Mouse (Mus musculus) lung, embryonic 14.5 days (tissue): Measurements from ENCODE around the gene Nemp2. TPM values are rescaled to one million over a fixed set of nuclear protein-coding genes. Genes with fewer than 3 reads are reported as not detected.

Source experiments
- ATAC-seq: fragments of 200-750 bp; cut with Nextera tagmentation; 2 replicates; pipeline ENCODE4 v1.8.0; 2017; ENCODE audit warnings: mild to moderate bottlenecking, moderate TSS enrichment, moderate library complexity; ENCODE audit not compliant: insufficient read depth
- DNase-seq: peaks from one replicate; pipeline ENCODE4 v3.0.0-alpha.2; 2015
- H3K27ac ChIP-seq: fragments of 300-500 bp; sonication (generic); 2 replicates; pipeline ENCODE4 v1.5.1; 2014; ENCODE audit warnings: low read depth, mild to moderate bottlenecking, moderate library complexity
- H3K27me3 ChIP-seq: fragments of 300-500 bp; sonication (generic); 2 replicates; pipeline ENCODE4 v1.6.1; 2014; ENCODE audit warnings: low read length, control low read depth; ENCODE audit not compliant: insufficient read depth
- H3K36me3 ChIP-seq: fragments of 300-500 bp; sonication (generic); 2 replicates; pipeline ENCODE4 v1.6.1; 2014; ENCODE audit warnings: control low read depth; ENCODE audit not compliant: insufficient read depth
- H3K4me1 ChIP-seq: fragments of 300-500 bp; sonication (generic); 2 replicates; pipeline ENCODE4 v1.6.1; 2014; ENCODE audit warnings: antibody characterized with exemption, control low read depth; ENCODE audit not compliant: insufficient read depth
- H3K4me2 ChIP-seq: fragments of 300-500 bp; sonication (generic); 2 replicates; pipeline ENCODE4 v1.6.1; 2014; ENCODE audit warnings: mild to moderate bottlenecking
- H3K4me3 ChIP-seq: fragments of 300-500 bp; sonication (generic); 2 replicates; pipeline ENCODE4 v1.5.1; 2014; ENCODE audit warnings: low read depth, low read length
- H3K9ac ChIP-seq: fragments of 300-500 bp; sonication (generic); 2 replicates; pipeline ENCODE4 v1.6.1; 2014
- H3K9me3 ChIP-seq: fragments of 300-500 bp; sonication (generic); 2 replicates; pipeline ENCODE4 v1.6.1; 2016; ENCODE audit warnings: low read depth, low read length, control low read depth
- CTCF ChIP-seq: IDR thresholded peaks from 2 replicates; pipeline ENCODE4 v1.5.1; 2016; ENCODE audit warnings: antibody characterized with exemption, low read depth
- WGBS: fragments of 180-500 bp; shearing (Covaris S2); extraction: QIAGEN DNeasy Blood & Tissue Kit; methylation state at CpG from one replicate; pipeline ENCODE4 v1.1.7; 2014; 5-methylcytosine and 5-hydroxymethylcytosine counted together
- polyA plus RNA-seq: library from polyadenylated mRNA; unstranded; fragments of >200 nt; fragmentation: Nextera tagmentation; extraction: Ambion mirVana; gene quantifications from 2 replicates; pipeline ENCODE4 v1.2.1, GENCODE M21; 2014

The Nemp2 gene
- polyA plus RNA-seq, 1 experiment from 2014 or later, result 14.3 TPM

DNA sequence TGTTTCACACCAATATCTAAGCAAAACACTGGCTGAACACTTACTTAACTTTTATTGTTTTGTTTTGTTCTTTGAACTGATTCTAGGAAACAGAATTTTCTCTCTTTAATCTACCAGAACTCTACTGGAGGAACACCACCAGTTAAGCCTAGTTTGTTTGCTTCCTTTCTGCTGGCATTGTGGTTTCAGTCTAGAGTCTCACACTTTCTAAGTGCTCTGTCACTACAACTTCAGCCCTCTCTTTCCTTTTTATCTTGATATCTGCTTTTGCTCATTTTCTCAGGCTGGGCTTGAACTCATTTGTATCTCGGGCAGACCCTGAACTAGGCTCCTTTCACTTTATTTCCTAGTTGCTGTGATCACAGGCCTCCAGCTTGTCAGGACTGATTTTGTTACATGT is 22.8 kb upstream of the Nemp2 start:
- 69% methylated on average over 1 of the region's 1 CpGs for WGBS
- no peak for ATAC-seq
- no peak for TF ChIP-seq CTCF

GRCm38 (mm10) chr1:52608486-52608885 is 22.0 kb upstream of the Nemp2 start:
- Histone ChIP-seq H3K27me3 (no peaks in the 10 kb centered on the region), H3K36me3 (no peaks in the 10 kb centered on the region), H3K9ac (no peak overlapping the region), H3K27ac (no peak overlapping the region), H3K9me3 (no peaks in the 10 kb centered on the region), H3K4me1 (no peaks in the 10 kb centered on the region), H3K4me2 (no peak overlapping the region), H3K4me3 (no peak overlapping the region)
- WGBS, result 67% methylated on average over 4 of the region's 4 CpGs
- no peak for TF ChIP-seq CTCF
- no peak for DNase-seq
- ATAC-seq, result no peak

More for the DNA sequence above, 22.8 kb upstream of the Nemp2 start:
- H3K36me3 ChIP-seq, result no peaks in the 10 kb centered on the region
- H3K9ac ChIP-seq, result no peak overlapping the region
- H3K4me1 ChIP-seq, result no peaks in the 10 kb centered on the region
- no peak overlapping the region for H3K4me3 ChIP-seq
- H3K4me2 ChIP-seq, result no peak overlapping the region
- DNase-seq, result no peak
- H3K27me3 ChIP-seq, result no peaks in the 10 kb centered on the region
- no peak overlapping the region for H3K27ac ChIP-seq
- no peaks in the 10 kb centered on the region for H3K9me3 ChIP-seq

GRCm38 (mm10) chr1:52618217-52618616 is 12.3 kb upstream of the Nemp2 start:
- Histone ChIP-seq H3K36me3 (no peaks in the 10 kb centered on the region), H3K4me2 (no peak overlapping the region), H3K27me3 (no peaks in the 10 kb centered on the region), H3K9me3 (no peaks in the 10 kb centered on the region), H3K27ac (no peak overlapping the region), H3K9ac (no peak overlapping the region), H3K4me3 (no peak overlapping the region), H3K4me1 (no peaks in the 10 kb centered on the region)
- no peak for ATAC-seq
- DNase-seq, result no peak
- 30% methylated on average over 1 of the region's 1 CpGs for WGBS
- TF ChIP-seq CTCF, result no peak

- Histone ChIP-seq H3K4me1 (no peaks in the 10 kb centered on the region), H3K36me3 (no peaks in the 10 kb centered on the region), H3K9me3 (no peaks in the 10 kb centered on the region), H3K4me2 (no peak overlapping the region), H3K9ac (no peak overlapping the region), H3K27ac (no peak overlapping the region), H3K27me3 (no peaks in the 10 kb centered on the region), H3K4me3 (no peak overlapping the region)
- DNase-seq (no peak), ATAC-seq (no peak)
- TF ChIP-seq CTCF, result no peak
Measured at GRCm38 (mm10) chr1:52620442-52620841, 10.1 kb upstream of the Nemp2 start.

DNA sequence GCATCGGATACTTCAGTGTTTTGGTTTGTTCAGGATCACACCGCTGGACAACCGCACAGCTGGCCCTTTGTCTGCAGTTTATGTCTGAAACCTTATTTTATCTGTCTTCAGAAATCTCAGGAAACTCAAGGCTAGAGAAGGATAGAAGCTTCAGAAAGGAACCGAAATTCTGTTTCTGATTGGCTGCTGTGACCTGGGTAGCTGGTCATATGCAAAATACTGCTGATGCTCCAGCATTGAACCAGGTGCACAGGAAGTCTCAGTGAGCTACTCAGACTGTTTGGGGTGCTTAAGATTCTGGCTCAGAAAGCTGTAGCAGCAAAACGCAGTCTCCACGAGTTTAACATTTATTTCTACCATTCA is 415 bp downstream of the Nemp2 start:
- DNase-seq (peak; percentile 69), ATAC-seq (peak; percentile 76)
- Histone ChIP-seq H3K9ac (peak overlapping the region; percentile 87), H3K27ac (peak overlapping the region; percentile 87), H3K36me3 (no peaks in the 10 kb centered on the region), H3K27me3 (no peaks in the 10 kb centered on the region), H3K9me3 (no peaks in the 10 kb centered on the region), H3K4me1 (0 out of 2 replicates have a peak, but pooled peaks cover 3% of the 10 kb centered on the region), H3K4me3 (peak overlapping the region; percentile 87), H3K4me2 (peak overlapping the region; percentile 68)
- under 1% methylated on average over 6 of the region's 6 CpGs for whole genome bisulfite sequencing
- no peak for TF ChIP-seq CTCF

GRCm38 (mm10) chr1:52631570-52631969 is 1.1 kb downstream of the Nemp2 start:
- H3K27me3 ChIP-seq, result no peaks in the 10 kb centered on the region
- peak; percentile 35 for TF ChIP-seq CTCF

GRCm38 (mm10) chr1:52634251-52634650 is 3.7 kb downstream of the Nemp2 start:
- H3K9me3 ChIP-seq, result no peaks in the 10 kb centered on the region
- no peak overlapping the region for H3K9ac ChIP-seq

More at GRCm38 (mm10) chr1:52631570-52631969, 1.1 kb downstream of the Nemp2 start:
- H3K36me3 ChIP-seq, result no peaks in the 10 kb centered on the region; the same call in 1 of the 2 replicates
- no peak for ATAC-seq
- peak; percentile 37 for DNase-seq
- 55% methylated on average over 2 of the region's 2 CpGs for WGBS
- peak overlapping the region; percentile 68 for H3K4me2 ChIP-seq
- H3K9me3 ChIP-seq, result no peaks in the 10 kb centered on the region
- H3K27ac ChIP-seq, result no peak overlapping the region
- H3K4me1 ChIP-seq, result 0 out of 2 replicates have a peak, but pooled peaks cover 3% of the 10 kb centered on the region
- 0 out of 2 replicates have a peak overlapping the region, but pooled peaks have one; percentile 87 for H3K9ac ChIP-seq
- H3K4me3 ChIP-seq, result peak overlapping the region; percentile 87

More at GRCm38 (mm10) chr1:52634251-52634650, 3.7 kb downstream of the Nemp2 start:
- TF ChIP-seq CTCF, result no peak
- ATAC-seq (no peak), DNase-seq (no peak)
- H3K4me2 ChIP-seq, result no peak overlapping the region
- H3K36me3 ChIP-seq, result peaks cover 6% of the 10 kb centered on the region; the same call in 1 of the 2 replicates
- H3K27me3 ChIP-seq, result no peaks in the 10 kb centered on the region
- H3K4me3 ChIP-seq, result no peak overlapping the region
- H3K4me1 ChIP-seq, result 0 out of 2 replicates have a peak, but pooled peaks cover 3% of the 10 kb centered on the region
- H3K27ac ChIP-seq, result no peak overlapping the region
- WGBS, result 95% methylated on average over 6 of the region's 6 CpGs
